Mouse (Mus musculus) limb, embryonic 13.5 days (tissue): ENCODE results near the gene Sorbs2. TPM values are rescaled to one million over a fixed set of nuclear protein-coding genes. Genes with fewer than 3 reads are reported as not detected.

ENCODE experiments used
- ATAC-seq: fragments of 200-750 bp; cut with Nextera tagmentation; 2 replicates; pipeline ENCODE4 v1.8.0; 2017; ENCODE audit warnings: low read depth, moderate number of reproducible peaks, moderate TSS enrichment; ENCODE audit not compliant: low FRiP score
- H3K27ac ChIP-seq: fragments of 300-500 bp; sonication (generic); 2 replicates; pipeline ENCODE4 v1.5.1; 2015; ENCODE audit warnings: inconsistent platforms, mild to moderate bottlenecking, moderate library complexity
- H3K27me3 ChIP-seq: fragments of 300-500 bp; sonication (generic); 2 replicates; pipeline ENCODE4 v1.6.1; 2015; ENCODE audit warnings: mild to moderate bottlenecking, inconsistent platforms
- H3K36me3 ChIP-seq: fragments of 300-500 bp; sonication (generic); 2 replicates; pipeline ENCODE4 v1.6.1; 2015; ENCODE audit warnings: inconsistent platforms, mild to moderate bottlenecking, moderate library complexity
- H3K4me1 ChIP-seq: fragments of 300-500 bp; sonication (generic); 2 replicates; pipeline ENCODE4 v1.6.1; 2015; ENCODE audit warnings: inconsistent platforms
- H3K4me2 ChIP-seq: fragments of 300-500 bp; sonication (generic); replicated peaks from 2 replicates; pipeline ENCODE4 v1.6.1; 2015; ENCODE audit warnings: inconsistent platforms, mild to moderate bottlenecking, moderate library complexity
- H3K4me3 ChIP-seq: fragments of 300-500 bp; sonication (generic); 2 replicates; pipeline ENCODE4 v1.5.1; 2015; ENCODE audit warnings: moderate library complexity, mild to moderate bottlenecking, inconsistent platforms
- H3K9ac ChIP-seq: fragments of 300-500 bp; sonication (generic); 2 replicates; pipeline ENCODE4 v1.6.1; 2015; ENCODE audit warnings: mild to moderate bottlenecking, inconsistent platforms
- H3K9me3 ChIP-seq: fragments of 300-500 bp; sonication (generic); 2 replicates; pipeline ENCODE4 v1.6.1; 2016; ENCODE audit warnings: inconsistent platforms
- WGBS: fragments of 180-500 bp; shearing (Covaris S2); methylation state at CpG from one replicate; pipeline ENCODE4 v1.1.7; 2015; 5-methylcytosine and 5-hydroxymethylcytosine counted together
- polyA plus RNA-seq: library from polyadenylated mRNA; unstranded; fragments of >200 nt; fragmentation: Nextera tagmentation; extraction: Ambion mirVana; gene quantifications from 2 replicates; pipeline ENCODE4 v1.2.1, GENCODE M21; 2015

Sorbs2 gene
- polyA plus RNA-seq, 1 experiment from 2014 or later, result 52.4 TPM

DNA sequence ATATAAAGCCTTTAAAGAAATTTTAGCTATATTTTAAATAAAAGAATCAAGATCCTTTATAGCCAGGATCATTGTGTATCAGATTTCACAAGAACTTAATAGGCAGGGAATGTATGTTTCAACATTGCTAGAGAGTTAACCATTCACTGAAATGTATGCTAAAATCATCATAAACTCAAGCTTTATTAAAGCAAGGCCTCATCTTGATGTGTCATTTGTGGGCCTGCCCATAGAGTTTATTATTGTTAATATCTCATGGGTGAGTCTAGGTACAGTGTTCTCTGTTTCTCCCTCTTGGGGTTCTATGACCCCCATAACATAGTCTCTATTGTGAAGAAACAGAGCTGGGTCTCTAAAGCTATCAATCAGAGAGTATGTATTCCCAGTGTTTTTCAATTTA is 236.2 kb downstream of the Sorbs2 start:
- Histone ChIP-seq H3K4me3 (no peak overlapping the region), H3K27me3 (no peaks in the 10 kb centered on the region), H3K4me2 (no peak overlapping the region), H3K9me3 (no peaks in the 10 kb centered on the region), H3K9ac (no peak overlapping the region), H3K4me1 (no peaks in the 10 kb centered on the region), H3K27ac (no peak overlapping the region), H3K36me3 (no peaks in the 10 kb centered on the region)
- ATAC-seq, result no peak

DNA sequence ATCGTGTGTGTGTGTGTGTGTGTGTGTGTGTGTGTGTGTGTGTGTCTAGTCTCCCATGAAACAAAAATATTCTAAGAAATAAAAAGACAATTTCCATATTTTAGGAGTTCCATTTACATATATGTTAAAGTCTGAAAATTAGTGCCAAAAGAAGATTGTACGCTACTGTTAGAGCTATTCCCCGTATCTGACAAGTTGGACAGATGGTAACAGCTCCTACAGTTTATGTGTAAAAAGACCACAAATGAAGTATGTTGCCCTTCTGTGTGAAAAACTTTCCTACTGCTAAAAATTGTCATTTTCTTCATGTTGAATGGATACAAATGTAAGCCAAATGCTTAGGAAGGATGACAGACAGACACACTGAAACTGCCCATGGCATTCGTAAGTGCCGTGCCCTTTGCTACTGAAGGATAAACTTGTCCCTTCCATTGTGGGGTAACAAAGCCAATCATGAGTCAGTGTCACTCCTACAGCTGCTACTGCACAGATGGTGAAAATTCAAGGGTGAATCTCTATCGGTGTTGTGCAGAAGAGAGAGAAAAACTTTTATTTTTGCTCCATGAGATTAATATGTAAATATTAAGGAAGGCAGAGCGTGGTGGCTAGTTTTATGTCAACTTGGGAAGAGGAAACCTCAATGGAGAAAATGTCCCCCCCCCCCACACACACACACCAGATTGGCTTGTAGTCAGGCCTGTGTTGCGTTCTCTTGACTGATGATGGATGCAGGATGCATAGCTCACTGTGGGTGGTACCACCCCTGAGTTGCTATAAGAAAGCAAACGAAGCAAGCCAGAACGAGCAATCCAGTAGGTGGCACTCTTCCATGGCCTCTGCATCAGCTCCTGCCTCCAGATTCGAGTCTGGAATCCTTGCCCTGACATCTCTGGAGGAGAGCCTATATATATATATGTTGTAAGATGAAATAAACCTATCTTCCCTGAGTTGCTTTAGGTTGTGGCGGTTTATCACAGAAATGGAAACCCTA is 244.2 kb downstream of the Sorbs2 start:
- no peak for ATAC-seq
- WGBS, result 66% methylated on average over 12 of the region's 12 CpGs

DNA sequence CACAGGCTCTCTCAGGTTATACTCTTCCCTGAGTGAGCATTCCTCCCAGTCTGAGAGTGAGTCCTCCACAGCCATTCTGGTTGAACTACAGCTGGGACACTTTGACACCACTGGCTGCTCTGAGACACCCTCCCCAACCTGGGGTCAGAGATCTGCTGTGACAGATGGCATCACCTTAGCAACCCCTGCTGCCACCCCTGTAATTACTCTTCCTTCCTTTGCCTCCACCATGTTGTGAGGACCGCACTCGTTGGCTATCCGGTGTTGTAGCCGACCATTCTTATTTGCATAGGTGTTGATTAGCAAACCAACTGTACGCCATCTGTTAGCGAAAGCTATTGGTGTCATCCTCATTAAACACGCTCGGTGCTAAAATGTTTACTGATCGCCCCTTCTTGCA is 247.9 kb downstream of the Sorbs2 start:
- Histone ChIP-seq H3K27ac (no peak overlapping the region), H3K9me3 (no peaks in the 10 kb centered on the region), H3K4me3 (no peak overlapping the region), H3K36me3 (no peaks in the 10 kb centered on the region; the same call in 1 of the 2 replicates), H3K4me1 (no peaks in the 10 kb centered on the region), H3K4me2 (no peak overlapping the region), H3K9ac (no peak overlapping the region), H3K27me3 (0 out of 2 replicates have a peak, but pooled peaks cover 3% of the 10 kb centered on the region)
- 73% methylated on average over 9 of the region's 9 CpGs for WGBS
- ATAC-seq, result no peak

More for the DNA sequence above, 244.2 kb downstream of the Sorbs2 start:
- Histone ChIP-seq H3K36me3 (no peaks in the 10 kb centered on the region), H3K4me3 (no peak overlapping the region), H3K9me3 (no peaks in the 10 kb centered on the region), H3K27ac (no peak overlapping the region), H3K9ac (no peak overlapping the region), H3K4me2 (no peak overlapping the region), H3K27me3 (no peaks in the 10 kb centered on the region), H3K4me1 (no peaks in the 10 kb centered on the region)

DNA sequence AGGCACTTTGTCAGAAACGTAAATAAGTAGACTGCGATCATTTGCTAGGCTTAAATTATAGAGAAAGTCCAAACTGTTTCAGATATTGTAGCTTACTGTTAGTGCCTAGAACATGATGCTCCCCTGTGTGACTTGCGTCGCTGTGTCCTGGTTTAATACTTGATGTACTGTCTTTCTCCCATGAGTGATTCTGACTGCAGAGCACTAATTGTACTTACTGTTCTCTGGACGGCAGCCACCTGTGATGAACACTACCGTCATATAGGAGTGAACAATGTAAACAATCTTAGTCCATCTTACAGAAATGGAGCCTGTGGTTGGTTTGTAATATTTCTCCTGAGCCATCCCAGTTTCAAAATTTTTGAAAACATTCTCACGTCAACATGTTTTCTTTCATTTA is 248.4 kb downstream of the Sorbs2 start:
- Histone ChIP-seq H3K9me3 (no peaks in the 10 kb centered on the region), H3K27ac (no peak overlapping the region), H3K4me2 (no peak overlapping the region), H3K9ac (no peak overlapping the region), H3K27me3 (0 out of 2 replicates have a peak, but pooled peaks cover 3% of the 10 kb centered on the region), H3K4me3 (no peak overlapping the region), H3K4me1 (no peaks in the 10 kb centered on the region), H3K36me3 (no peaks in the 10 kb centered on the region; the same call in 1 of the 2 replicates)
- WGBS, result 79% methylated on average over 7 of the region's 7 CpGs
- ATAC-seq, result no peak

DNA sequence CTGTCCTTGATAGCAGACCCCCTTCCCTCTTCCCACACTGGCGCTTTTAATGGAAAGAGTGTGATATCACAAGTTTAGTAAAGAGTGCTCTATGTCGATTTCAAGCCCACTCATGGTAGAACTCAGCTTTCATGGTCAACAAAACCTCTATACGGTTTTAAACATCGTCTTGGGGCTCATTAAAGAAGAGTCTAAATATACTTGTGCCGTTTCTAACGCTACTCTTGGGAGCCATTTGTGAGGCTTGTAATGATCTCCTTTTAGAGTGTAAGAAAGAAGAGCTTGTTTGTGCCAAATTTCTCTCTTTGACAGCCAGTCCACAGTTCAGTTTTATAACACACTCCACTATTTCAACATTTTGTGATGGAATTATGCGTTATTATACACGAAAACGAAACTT is 253.0 kb downstream of the Sorbs2 start:
- peak; percentile 68 for ATAC-seq
- no peaks in the 10 kb centered on the region for H3K9me3 ChIP-seq
- peaks cover 6% of the 10 kb centered on the region for H3K36me3 ChIP-seq
- no peak overlapping the region for H3K4me2 ChIP-seq
- H3K4me1 ChIP-seq, result peaks cover 15% of the 10 kb centered on the region
- no peak overlapping the region for H3K4me3 ChIP-seq
- no peak overlapping the region for H3K9ac ChIP-seq
- 0 out of 2 replicates have a peak, but pooled peaks cover 3% of the 10 kb centered on the region for H3K27me3 ChIP-seq
- no peak overlapping the region for H3K27ac ChIP-seq
- 49% methylated on average over 9 of the region's 9 CpGs for WGBS

DNA sequence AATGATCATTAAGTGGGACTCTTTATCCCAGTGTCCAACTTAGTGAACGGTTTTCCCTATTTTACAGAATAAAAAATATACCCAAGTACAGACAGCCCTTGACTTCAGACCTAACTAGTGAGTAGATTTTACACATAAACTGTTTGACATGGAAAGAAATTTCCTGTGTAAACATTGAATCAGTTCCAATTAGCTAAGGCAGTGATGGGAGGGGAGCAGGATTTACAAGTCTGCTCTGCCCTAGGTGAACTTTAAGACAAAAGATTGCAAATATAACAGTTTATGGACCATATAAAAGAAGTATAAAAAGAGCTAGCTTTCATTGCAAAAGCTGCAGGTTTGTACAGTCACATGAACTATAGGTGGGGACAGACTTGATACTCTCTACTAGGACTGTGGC is 253.5 kb downstream of the Sorbs2 start:
- peak overlapping the region; percentile 23; the same call in 1 of the 2 replicates for H3K27ac ChIP-seq
- H3K4me3 ChIP-seq, result no peak overlapping the region
- no peaks in the 10 kb centered on the region for H3K9me3 ChIP-seq
- WGBS, result 42% methylated on average over 1 of the region's 1 CpGs
- 0 out of 2 replicates have a peak, but pooled peaks cover 3% of the 10 kb centered on the region for H3K27me3 ChIP-seq
- no peak overlapping the region for H3K4me2 ChIP-seq
- peaks cover 15% of the 10 kb centered on the region for H3K4me1 ChIP-seq
- H3K36me3 ChIP-seq, result peaks cover 6% of the 10 kb centered on the region
- H3K9ac ChIP-seq, result no peak overlapping the region
- peak; percentile 48; the same call in 1 of the 2 replicates for ATAC-seq

DNA sequence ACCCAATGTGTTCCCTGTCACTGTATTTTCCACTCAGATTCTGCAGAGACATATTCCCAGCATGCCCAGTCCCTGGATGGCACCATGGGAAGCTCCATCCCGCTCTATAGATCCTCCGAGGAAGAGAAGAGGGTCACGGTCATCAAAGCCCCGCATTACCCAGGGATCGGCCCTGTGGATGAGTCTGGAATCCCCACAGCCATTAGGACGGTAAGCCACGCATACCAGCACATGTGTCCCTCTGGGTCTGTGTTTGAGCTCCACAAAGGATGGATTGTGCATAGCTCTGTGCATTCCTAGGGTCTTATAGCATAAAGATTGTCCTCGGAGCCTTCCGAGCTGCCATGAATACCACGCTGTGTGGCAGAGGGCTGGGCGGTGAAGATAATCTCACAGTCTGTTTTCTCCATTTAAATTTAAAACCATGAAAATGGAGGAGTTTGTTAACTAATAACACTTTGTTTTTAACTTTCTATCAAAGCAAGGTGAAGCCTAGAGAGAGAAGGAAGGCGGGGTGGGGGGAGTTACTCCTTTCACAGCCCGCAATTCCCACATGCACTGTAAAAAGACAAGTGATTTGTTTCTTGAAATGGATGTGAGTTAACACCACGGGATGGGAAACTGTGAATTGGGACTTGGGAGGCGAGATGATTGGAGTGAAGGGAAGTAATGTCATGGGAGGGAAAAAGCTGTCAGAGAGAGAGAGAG is 255.5 kb downstream of the Sorbs2 start:
- Histone ChIP-seq H3K4me3 (no peak overlapping the region), H3K4me2 (no peak overlapping the region), H3K9me3 (no peaks in the 10 kb centered on the region), H3K36me3 (peaks cover 6% of the 10 kb centered on the region), H3K9ac (no peak overlapping the region), H3K27me3 (0 out of 2 replicates have a peak, but pooled peaks cover 3% of the 10 kb centered on the region), H3K27ac (peak overlapping the region; percentile 65; the same call in 1 of the 2 replicates), H3K4me1 (peaks cover 15% of the 10 kb centered on the region)
- 70% methylated on average over 15 of the region's 15 CpGs for WGBS
- ATAC-seq, result no peak

DNA sequence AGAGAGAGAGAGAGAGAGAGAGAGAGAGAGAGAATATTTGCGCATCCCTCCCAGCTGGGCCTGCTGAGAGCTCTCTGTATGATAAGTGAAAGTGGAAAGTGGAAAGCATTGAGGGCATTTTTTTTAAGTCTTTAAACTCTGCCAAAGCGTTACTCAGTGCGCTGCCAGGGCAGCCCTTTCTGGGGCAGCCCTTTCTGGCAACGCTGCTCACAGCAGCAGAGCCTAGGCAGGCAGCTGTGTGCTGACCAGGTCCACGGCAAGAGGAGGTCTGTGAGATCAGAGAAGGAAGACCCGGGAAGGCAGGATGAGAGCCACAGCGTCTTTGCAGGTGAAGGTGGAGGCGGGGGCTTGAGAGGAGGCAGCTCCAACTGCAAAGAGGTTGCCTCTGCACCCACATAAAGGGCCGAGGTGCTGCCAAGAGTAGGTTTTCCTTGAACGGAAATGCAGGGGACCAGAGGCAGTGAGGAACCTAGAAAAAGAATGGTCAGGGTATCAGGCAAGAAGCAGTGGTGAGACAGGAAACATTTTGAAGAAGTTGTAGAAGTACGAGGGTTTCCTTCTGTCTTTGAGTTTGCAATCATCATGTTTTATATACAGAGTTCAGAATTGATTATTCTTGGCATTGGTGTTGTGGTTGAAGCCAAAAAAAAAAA is 256.2 kb downstream of the Sorbs2 start:
- Histone ChIP-seq H3K36me3 (peaks cover 6% of the 10 kb centered on the region), H3K4me1 (peaks cover 15% of the 10 kb centered on the region), H3K9ac (0 out of 2 replicates have a peak overlapping the region, but pooled peaks have one; percentile 31), H3K4me3 (no peak overlapping the region), H3K27me3 (no peaks in the 10 kb centered on the region), H3K27ac (peak overlapping the region; percentile 65; the same call in 1 of the 2 replicates), H3K9me3 (no peaks in the 10 kb centered on the region), H3K4me2 (peak overlapping the region; percentile 32)
- ATAC-seq, result no peak
- 42% methylated on average over 11 of the region's 11 CpGs for WGBS

DNA sequence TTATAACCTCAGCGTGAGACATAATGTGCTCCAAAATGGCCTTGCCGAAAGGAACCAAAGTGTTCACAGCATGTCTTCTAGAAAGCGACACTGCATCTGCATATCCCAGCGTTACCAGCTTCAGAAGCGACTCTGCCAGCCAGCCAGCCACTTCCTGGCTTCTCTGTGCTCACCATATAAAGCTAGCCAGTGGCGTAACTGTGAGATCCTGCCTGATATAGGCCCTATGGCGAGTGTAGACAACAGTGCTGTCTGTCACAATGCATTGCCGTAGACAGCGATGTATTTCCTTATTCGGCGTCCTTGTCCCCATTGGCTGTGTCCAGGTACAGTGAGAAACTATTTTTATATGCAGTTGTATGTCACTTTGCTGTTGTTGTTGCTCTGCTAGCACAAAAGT is 258.6 kb downstream of the Sorbs2 start:
- H3K4me2 ChIP-seq, result no peak overlapping the region
- 74% methylated on average over 11 of the region's 11 CpGs for WGBS

DNA sequence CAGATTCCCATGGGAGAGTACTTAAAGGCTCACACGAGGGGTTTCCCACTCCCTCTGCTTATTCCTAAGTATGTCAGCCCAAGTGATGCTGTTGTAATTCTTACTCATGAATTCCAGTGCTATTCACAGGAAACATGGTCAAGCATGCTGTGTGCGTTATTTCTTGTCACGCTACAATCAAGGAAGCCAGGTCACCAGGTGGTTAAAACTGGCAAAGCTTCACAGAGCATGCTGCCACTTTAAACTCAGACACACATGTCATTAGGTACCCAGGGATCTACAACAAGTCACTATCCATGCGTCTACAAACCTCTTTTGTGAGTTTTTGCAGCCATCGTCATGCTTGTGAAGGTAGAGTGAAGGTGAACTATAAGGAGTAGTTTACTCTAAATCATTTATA is 267.3 kb downstream of the Sorbs2 start:
- Histone ChIP-seq H3K9ac (no peak overlapping the region), H3K36me3 (peaks cover 29% of the 10 kb centered on the region), H3K27me3 (no peaks in the 10 kb centered on the region), H3K9me3 (no peaks in the 10 kb centered on the region), H3K4me2 (no peak overlapping the region), H3K27ac (no peak overlapping the region), H3K4me1 (no peaks in the 10 kb centered on the region), H3K4me3 (no peak overlapping the region)
- 82% methylated on average over 5 of the region's 5 CpGs for WGBS
- ATAC-seq, result no peak

More for the DNA sequence above, 258.6 kb downstream of the Sorbs2 start:
- Histone ChIP-seq H3K36me3 (peaks cover 19% of the 10 kb centered on the region), H3K9ac (no peak overlapping the region), H3K4me1 (peaks cover 15% of the 10 kb centered on the region), H3K4me3 (no peak overlapping the region), H3K9me3 (no peaks in the 10 kb centered on the region), H3K27ac (no peak overlapping the region), H3K27me3 (no peaks in the 10 kb centered on the region)
- no peak for ATAC-seq

DNA sequence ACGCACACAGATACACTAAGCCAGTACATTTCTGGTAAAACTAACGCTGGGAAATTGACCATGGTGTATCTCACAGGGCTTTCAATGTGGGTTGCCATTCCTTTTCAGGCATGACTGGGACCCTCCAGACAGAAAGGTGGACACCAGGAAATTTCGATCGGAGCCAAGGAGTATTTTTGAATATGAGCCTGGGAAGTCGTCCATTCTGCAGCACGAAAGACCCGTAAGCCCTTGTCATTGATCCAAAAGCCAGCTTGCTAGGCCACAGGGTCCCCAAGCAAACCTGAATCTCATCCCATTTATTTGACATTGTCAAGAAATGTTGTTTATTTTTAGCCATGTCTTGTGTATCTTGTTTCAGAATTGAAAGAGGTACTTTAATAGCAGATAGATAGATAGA is 267.9 kb downstream of the Sorbs2 start:
- WGBS, result 92% methylated on average over 7 of the region's 7 CpGs
- Histone ChIP-seq H3K9ac (no peak overlapping the region), H3K27ac (no peak overlapping the region), H3K4me2 (no peak overlapping the region), H3K4me3 (no peak overlapping the region), H3K9me3 (no peaks in the 10 kb centered on the region), H3K27me3 (no peaks in the 10 kb centered on the region), H3K36me3 (peaks cover 23% of the 10 kb centered on the region), H3K4me1 (no peaks in the 10 kb centered on the region)
- no peak for ATAC-seq
